Mouse (Mus musculus) C2C12 (cell line): ENCODE measurements at regions not wholly inside any gene's neighbourhood (a gene's known extent, or its start where the extent isn't known, plus 50 kb on each side); places are given as distances from the start of the nearest gene placed in this dataset.

Experiments used
- H3K27me3 ChIP-seq: one replicate; pipeline ENCODE4 v1.6.1; 2011; ENCODE audit not compliant: control insufficient read depth, insufficient read depth, insufficient read length
- H3K36me3 ChIP-seq: one replicate; pipeline ENCODE4 v1.6.1; 2011; ENCODE audit not compliant: control insufficient read depth, insufficient read depth
- H3K4me3 ChIP-seq: one replicate; pipeline ENCODE4 v1.5.1; 2011; ENCODE audit warnings: mild to moderate bottlenecking, control low read depth; ENCODE audit not compliant: poor library complexity, insufficient read depth, severe bottlenecking
- H3K79me2 ChIP-seq: one replicate; pipeline ENCODE4 v1.6.1; 2011; ENCODE audit not compliant: control insufficient read depth, insufficient read depth
- H3K79me3 ChIP-seq: one replicate; pipeline ENCODE4 v1.6.1; 2011; ENCODE audit warnings: low read depth, control low read depth
- H3ac ChIP-seq: one replicate; pipeline ENCODE3; 2011; ENCODE audit warnings: low read depth; ENCODE audit not compliant: control insufficient read depth, insufficient read length
- CEBPB ChIP-seq: IDR thresholded peaks from one replicate; pipeline ENCODE4 v1.6.1; 2011; ENCODE audit warnings: low read depth, mild to moderate bottlenecking, control low read depth, moderate library complexity
- CTCF ChIP-seq: IDR thresholded peaks from one replicate; pipeline ENCODE4 v1.5.1; 2011; ENCODE audit not compliant: control insufficient read depth, insufficient read depth, insufficient read length
- FOSL1 ChIP-seq: IDR thresholded peaks from one replicate; pipeline ENCODE4 v1.8.0; 2011; ENCODE audit warnings: mild to moderate bottlenecking, low read length; ENCODE audit not compliant: poor library complexity, insufficient read depth, severe bottlenecking
- MAX ChIP-seq: IDR thresholded peaks from one replicate; pipeline ENCODE4 v1.6.1; 2011; ENCODE audit warnings: mild to moderate bottlenecking, control low read depth
- MYOD1 ChIP-seq: IDR thresholded peaks from one replicate; pipeline ENCODE4 v1.6.1; 2011; ENCODE audit warnings: low read depth; ENCODE audit not compliant: control insufficient read depth, insufficient read length
- MYOG ChIP-seq: IDR thresholded peaks from one replicate; pipeline ENCODE4 v1.6.1; 2011; ENCODE audit not compliant: control insufficient read depth, insufficient read length; ENCODE audit errors: extremely low read depth
- USF1 ChIP-seq: IDR thresholded peaks from one replicate; pipeline ENCODE4 v1.6.1; 2011; ENCODE audit warnings: low read depth, mild to moderate bottlenecking, control low read depth, moderate library complexity

- no peaks in the 10 kb centered on the region for H3K36me3 ChIP-seq
- no peaks in the 10 kb centered on the region for H3K27me3 ChIP-seq
- H3K4me3 ChIP-seq, result no peak overlapping the region
- TF ChIP-seq CEBPB (no peak), CTCF (no peak), FOSL1 (no peak), USF1 (no peak)
- H3K79me3 ChIP-seq, result no peaks in the 10 kb centered on the region
- no peaks in the 10 kb centered on the region for H3K79me2 ChIP-seq
- H3ac ChIP-seq, result no peak overlapping the region
These were observed 74.9 kb upstream of the Gm26657 start for GRCm38 (mm10) chr4:56664921-56665320.

GRCm38 (mm10) chr4:56661816-56662215, 78.1 kb upstream of the Gm26657 start:
- no peak for TF ChIP-seq MAX
- no peak for TF ChIP-seq MYOG
- no peak for TF ChIP-seq CTCF
- TF ChIP-seq MYOD1, result no peak
- TF ChIP-seq USF1, result no peak
- no peak for TF ChIP-seq CEBPB
- no peak for TF ChIP-seq FOSL1
- H3K79me3 ChIP-seq, result no peaks in the 10 kb centered on the region
- no peaks in the 10 kb centered on the region for H3K36me3 ChIP-seq
- H3ac ChIP-seq, result no peak overlapping the region
- H3K27me3 ChIP-seq, result no peaks in the 10 kb centered on the region
- no peak overlapping the region for H3K4me3 ChIP-seq
- H3K79me2 ChIP-seq, result no peaks in the 10 kb centered on the region

GRCm38 (mm10) chr4:56657046-56657445, 82.8 kb upstream of the Gm26657 start:
- H3ac ChIP-seq, result no peak overlapping the region
- TF ChIP-seq MAX (no peak), USF1 (no peak), CEBPB (no peak), CTCF (no peak), MYOD1 (no peak), FOSL1 (no peak), MYOG (no peak)
- no peak overlapping the region for H3K4me3 ChIP-seq
- H3K36me3 ChIP-seq, result no peaks in the 10 kb centered on the region
- H3K27me3 ChIP-seq, result no peaks in the 10 kb centered on the region
- no peaks in the 10 kb centered on the region for H3K79me3 ChIP-seq
- H3K79me2 ChIP-seq, result no peaks in the 10 kb centered on the region

GRCm38 (mm10) chr4:56654327-56654726, 85.5 kb upstream of the Gm26657 start:
- Histone ChIP-seq H3K4me3 (no peak overlapping the region), H3K27me3 (no peaks in the 10 kb centered on the region), H3K79me2 (no peaks in the 10 kb centered on the region), H3K79me3 (no peaks in the 10 kb centered on the region), H3K36me3 (no peaks in the 10 kb centered on the region), H3ac (no peak overlapping the region)
- TF ChIP-seq USF1 (no peak), MYOD1 (no peak), MAX (no peak)

GRCm38 (mm10) chr4:56652819-56653218, 87.1 kb upstream of the Gm26657 start:
- no peak overlapping the region for H3K4me3 ChIP-seq
- no peaks in the 10 kb centered on the region for H3K27me3 ChIP-seq
- H3K36me3 ChIP-seq, result no peaks in the 10 kb centered on the region
- H3K79me2 ChIP-seq, result no peaks in the 10 kb centered on the region
- H3K79me3 ChIP-seq, result no peaks in the 10 kb centered on the region
- no peak overlapping the region for H3ac ChIP-seq
- TF ChIP-seq USF1 (no peak), MYOG (no peak), FOSL1 (no peak), CTCF (no peak), MAX (no peak), MYOD1 (no peak), CEBPB (no peak)

- Histone ChIP-seq H3K4me3 (no peak overlapping the region), H3K79me3 (no peaks in the 10 kb centered on the region), H3K36me3 (no peaks in the 10 kb centered on the region), H3ac (no peak overlapping the region), H3K27me3 (no peaks in the 10 kb centered on the region), H3K79me2 (no peaks in the 10 kb centered on the region)
- TF ChIP-seq FOSL1 (no peak), MYOG (no peak), MYOD1 (no peak), USF1 (no peak), MAX (no peak), CEBPB (no peak), CTCF (no peak)
These were observed 90.1 kb upstream of the Gm26657 start for GRCm38 (mm10) chr4:56649731-56650130.
